Mouse (Mus musculus): ENCODE results near the gene Satb1. TPM values are rescaled to one million over a fixed set of nuclear protein-coding genes. Genes with fewer than 3 reads are reported as not detected.

Gene Satb1
- 402 TPM for polyA plus RNA-seq (2017; shearing (Covaris generic))

DNA sequence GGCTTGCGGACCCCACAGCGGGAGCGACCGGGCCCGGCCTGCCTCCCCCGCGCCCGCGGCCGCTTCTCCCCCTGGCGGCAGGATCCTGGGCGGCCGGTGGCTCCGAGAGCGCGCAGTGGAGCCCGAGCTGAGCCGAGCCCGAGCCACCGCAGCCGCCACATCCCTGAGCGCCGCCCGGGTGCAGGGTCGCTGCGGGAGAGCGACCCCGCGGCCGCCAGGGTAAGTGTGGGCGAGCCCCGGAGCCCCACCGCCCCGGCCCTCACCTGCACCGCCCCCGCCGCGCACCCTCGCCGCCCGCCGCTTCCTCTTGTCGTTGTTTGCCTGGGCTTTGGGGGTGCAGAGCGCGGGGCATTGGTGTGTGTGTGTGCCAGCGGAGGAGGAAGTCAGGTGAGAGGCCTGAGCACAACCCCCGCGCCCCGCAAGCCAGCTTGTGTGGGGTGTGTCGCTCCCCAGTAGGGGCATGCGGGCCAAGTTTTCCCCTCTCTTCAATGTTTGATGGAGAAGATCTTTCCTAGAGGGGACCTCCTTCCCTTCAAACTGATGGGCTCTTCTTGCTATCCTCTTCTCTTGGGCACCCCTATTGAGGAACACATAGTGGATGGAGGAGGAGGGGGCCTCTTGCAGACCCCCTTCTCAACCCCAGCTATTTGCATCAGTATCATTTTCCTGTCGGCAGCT lies at the start of gene Satb1:
TSS of gene Satb1 (minus strand) at position 391 of the 678 bp plus-strand sequence.

